Mouse (Mus musculus): Measurements from ENCODE around the gene Ifna6. TPM values are rescaled to one million over a fixed set of nuclear protein-coding genes. Genes with fewer than 3 reads are reported as not detected.
"Not testable (repeated sequence)": the region's sequence is repeated elsewhere in the genome, so short reads cannot be mapped to it uniquely, and the experiment has no call there.

Gene Ifna6
- polyA plus RNA-seq, 1 experiment from 2014 or later, result not detected

- H3K27ac ChIP-seq (ENCODE audit: low read depth); H3K4me3 ChIP-seq (ENCODE audit: low read depth, low read length); ATAC-seq; H3K27me3 ChIP-seq (ENCODE audit: insufficient read depth, low read length); DNase-seq; H3K9me3 ChIP-seq (ENCODE audit: low read length); H3K9ac ChIP-seq (replicated peaks); H3K4me1 ChIP-seq (ENCODE audit: insufficient read depth); H3K36me3 ChIP-seq (replicated peaks; ENCODE audit: insufficient read depth, low read length); H3K4me2 ChIP-seq (ENCODE audit: low read depth, low read length): not testable (repeated sequence)
- WGBS (ENCODE audit: insufficient replicate concordance), result 0% methylated on average over 2 of the region's 52 CpGs
- peak; percentile 44 for TF ChIP-seq CTCF (IDR thresholded peaks at IDR 0.05; ENCODE audit: low read depth)
Observed at GRCm38 (mm10) chr4:88793936-88794675, 33.1 kb upstream of the Ifna6 start, which contains the start of gene Gm13275. Gene Gm13275, plus strand, starts transcription at chr4:88794487.

GRCm38 (mm10) chr4:88797097-88797496 is 30.1 kb upstream of the Ifna6 start, which contains the start of gene Gm13279:
Gene Gm13279, plus strand, starts transcription at chr4:88797397.
- not testable (repeated sequence) for H3K36me3 ChIP-seq (replicated peaks; ENCODE audit: insufficient read depth, low read length); DNase-seq; H3K9ac ChIP-seq (replicated peaks); H3K4me2 ChIP-seq (ENCODE audit: low read depth, low read length); H3K27ac ChIP-seq (ENCODE audit: low read depth); H3K4me3 ChIP-seq (ENCODE audit: low read depth, low read length); H3K9me3 ChIP-seq (ENCODE audit: low read length); ATAC-seq; H3K4me1 ChIP-seq (ENCODE audit: insufficient read depth); H3K27me3 ChIP-seq (ENCODE audit: insufficient read depth, low read length)
- no CpG with 5 or more reads among the region's 28 CpGs for WGBS (ENCODE audit: insufficient replicate concordance)

DNA sequence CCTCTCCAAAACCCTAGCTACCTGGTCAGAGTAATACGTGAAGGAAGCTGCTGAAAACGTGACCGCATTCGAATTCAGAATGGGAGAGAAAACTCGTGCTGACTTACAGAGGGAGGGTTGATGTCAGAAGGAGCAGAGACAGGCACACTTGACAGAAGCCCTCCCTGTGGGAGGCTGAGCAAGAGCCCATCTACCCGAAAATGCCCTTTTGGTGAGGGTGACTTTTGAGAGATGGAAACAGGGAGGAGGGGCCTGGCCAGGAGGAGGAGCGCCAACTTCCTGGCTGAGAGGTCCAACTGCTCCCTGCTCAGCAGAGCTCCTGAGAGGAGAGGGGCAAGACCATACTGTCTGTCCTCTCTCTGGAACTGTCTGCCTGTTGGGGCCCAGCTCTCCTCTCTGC is 27.9 kb upstream of the Ifna6 start, which contains the start of gene Gm13285:
Gene Gm13285, plus strand, starts transcription at position 301 of the 400 bp plus-strand sequence.
- not testable (repeated sequence) for H3K27ac ChIP-seq (ENCODE audit: low read depth); ATAC-seq; H3K36me3 ChIP-seq (replicated peaks; ENCODE audit: insufficient read depth, low read length); DNase-seq; H3K9me3 ChIP-seq (ENCODE audit: low read length); H3K4me2 ChIP-seq (ENCODE audit: low read depth, low read length); H3K27me3 ChIP-seq (ENCODE audit: insufficient read depth, low read length); H3K4me1 ChIP-seq (ENCODE audit: insufficient read depth); H3K9ac ChIP-seq (replicated peaks); H3K4me3 ChIP-seq (ENCODE audit: low read depth, low read length)
- 0% methylated on average over 1 of the region's 7 CpGs for WGBS (ENCODE audit: insufficient replicate concordance)

- H3K36me3 ChIP-seq (replicated peaks; ENCODE audit: insufficient read depth, low read length); ATAC-seq; H3K9me3 ChIP-seq (ENCODE audit: low read length); H3K4me1 ChIP-seq (ENCODE audit: insufficient read depth); H3K27me3 ChIP-seq (ENCODE audit: insufficient read depth, low read length); DNase-seq; H3K4me3 ChIP-seq (ENCODE audit: low read depth, low read length); H3K9ac ChIP-seq (replicated peaks); H3K27ac ChIP-seq (ENCODE audit: low read depth); H3K4me2 ChIP-seq (ENCODE audit: low read depth, low read length): not testable (repeated sequence)
- WGBS (ENCODE audit: insufficient replicate concordance), result no CpG with 5 or more reads among the region's 29 CpGs
Observed at GRCm38 (mm10) chr4:88802954-88803353, 24.3 kb upstream of the Ifna6 start, which contains the start of gene Gm13287. Gene Gm13287, plus strand, starts transcription at chr4:88803254.

DNA sequence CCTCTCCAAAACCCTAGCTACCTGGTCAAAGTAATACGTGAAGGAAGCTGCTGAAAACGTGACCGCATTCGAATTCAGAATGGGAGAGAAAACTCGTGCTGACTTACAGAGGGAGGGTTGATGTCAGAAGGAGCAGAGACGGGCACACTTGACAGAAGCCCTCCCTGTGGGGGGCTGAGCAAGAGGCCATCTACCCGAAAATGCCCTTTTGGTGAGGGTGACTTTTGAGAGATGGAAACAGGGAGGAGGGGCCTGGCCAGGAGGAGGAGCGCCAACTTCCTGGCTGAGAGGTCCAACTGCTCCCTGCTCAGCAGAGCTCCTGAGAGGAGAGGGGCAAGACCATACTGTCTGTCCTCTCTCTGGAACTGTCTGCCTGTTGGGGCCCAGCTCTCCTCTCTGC is 22.0 kb upstream of the Ifna6 start, which contains the start of gene Gm13288:
Gene Gm13288, plus strand, starts transcription at position 301 of the 400 bp plus-strand sequence.
- not testable (repeated sequence) for H3K36me3 ChIP-seq (replicated peaks; ENCODE audit: insufficient read depth, low read length); H3K9ac ChIP-seq (replicated peaks); DNase-seq; H3K4me2 ChIP-seq (ENCODE audit: low read depth, low read length); H3K4me1 ChIP-seq (ENCODE audit: insufficient read depth); H3K27me3 ChIP-seq (ENCODE audit: insufficient read depth, low read length); ATAC-seq; H3K4me3 ChIP-seq (ENCODE audit: low read depth, low read length); H3K9me3 ChIP-seq (ENCODE audit: low read length); H3K27ac ChIP-seq (ENCODE audit: low read depth)
- no CpG with 5 or more reads among the region's 8 CpGs for WGBS (ENCODE audit: insufficient replicate concordance)

- not testable (repeated sequence) for H3K9me3 ChIP-seq (ENCODE audit: low read length); H3K36me3 ChIP-seq (replicated peaks; ENCODE audit: insufficient read depth, low read length); H3K4me2 ChIP-seq (ENCODE audit: low read depth, low read length); H3K4me1 ChIP-seq (ENCODE audit: insufficient read depth); DNase-seq; H3K27ac ChIP-seq (ENCODE audit: low read depth); H3K27me3 ChIP-seq (ENCODE audit: insufficient read depth, low read length); H3K9ac ChIP-seq (replicated peaks); H3K4me3 ChIP-seq (ENCODE audit: low read depth, low read length); ATAC-seq
- peak; percentile 41 for TF ChIP-seq CTCF (IDR thresholded peaks at IDR 0.05; ENCODE audit: low read depth)
- WGBS (ENCODE audit: insufficient replicate concordance), result no CpG with 5 or more reads among the region's 34 CpGs
Observed at GRCm38 (mm10) chr4:88805761-88806160, 21.5 kb upstream of the Ifna6 start.

DNA sequence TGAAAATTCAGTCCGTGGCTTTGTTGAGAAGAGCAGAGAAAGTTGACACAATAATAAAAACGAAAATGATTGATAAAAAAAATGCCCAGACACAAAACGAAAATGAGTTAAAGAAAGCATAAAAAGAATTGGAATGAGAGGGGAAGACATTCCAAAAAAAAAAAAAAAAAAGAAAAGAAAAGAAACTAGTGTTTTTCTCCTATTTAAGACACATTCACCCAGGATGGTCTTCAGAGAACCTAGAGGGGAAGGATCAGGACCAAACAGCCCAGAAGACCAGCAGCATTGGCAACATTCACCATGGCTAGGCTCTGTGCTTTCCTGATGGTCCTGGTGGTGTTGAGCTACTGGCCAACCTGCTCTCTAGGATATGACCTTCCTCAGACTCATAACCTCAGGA is 11.3 kb upstream of the Ifna6 start, which contains the start of gene Ifna7:
Gene Ifna7, plus strand, starts transcription at position 301 of the 400 bp plus-strand sequence.
- Histone ChIP-seq H3K27me3 (ENCODE audit: insufficient read depth, low read length) (no peaks in the 10 kb centered on the region), H3K9ac (replicated peaks) (no peak within 1 kb of the TSS), H3K36me3 (replicated peaks; ENCODE audit: insufficient read depth, low read length) (no peaks in the 10 kb centered on the region), H3K4me2 (ENCODE audit: low read depth, low read length) (no peak within 1 kb of the TSS), H3K4me1 (ENCODE audit: insufficient read depth) (no peaks in the 10 kb centered on the region), H3K27ac (ENCODE audit: low read depth) (no peak within 1 kb of the TSS), H3K4me3 (ENCODE audit: low read depth, low read length) (no peak within 1 kb of the TSS), H3K9me3 (ENCODE audit: low read length) (no peaks in the 10 kb centered on the region)
- DNase-seq (no peak), ATAC-seq (no peak)
- WGBS (ENCODE audit: insufficient replicate concordance), result 53% methylated on average over 3 of the region's 3 CpGs
- TF ChIP-seq EP300 (IDR thresholded peaks at IDR 0.05; ENCODE audit: low read depth), result no peak
- TF ChIP-seq CTCF (IDR thresholded peaks at IDR 0.05; ENCODE audit: low read depth), result no peak
